Mouse (Mus musculus) urinary bladder, postnatal 4 days (tissue): ENCODE data around the gene Kcnrg.

Experiments used
- DNase-seq, 2 experiments: peaks; one replicate each; pipeline ENCODE4 v3.0.0; 2021 to 2022; ENCODE audit warnings: low spot score in 2 of 2

The Kcnrg gene

GRCm38 (mm10) chr14:61645547-61645946 lies 38.3 kb downstream of the Kcnrg start:
- no peak for DNase-seq

GRCm38 (mm10) chr14:61647182-61647880 lies 40.1 kb downstream of the Kcnrg start:
- DNase-seq = peak in 1 of 2 experiments; percentile 32

- DNase-seq = peak; percentile 58 to 64
Observed at GRCm38 (mm10) chr14:61647881-61648684, 40.8 kb downstream of the Kcnrg start.

DNA sequence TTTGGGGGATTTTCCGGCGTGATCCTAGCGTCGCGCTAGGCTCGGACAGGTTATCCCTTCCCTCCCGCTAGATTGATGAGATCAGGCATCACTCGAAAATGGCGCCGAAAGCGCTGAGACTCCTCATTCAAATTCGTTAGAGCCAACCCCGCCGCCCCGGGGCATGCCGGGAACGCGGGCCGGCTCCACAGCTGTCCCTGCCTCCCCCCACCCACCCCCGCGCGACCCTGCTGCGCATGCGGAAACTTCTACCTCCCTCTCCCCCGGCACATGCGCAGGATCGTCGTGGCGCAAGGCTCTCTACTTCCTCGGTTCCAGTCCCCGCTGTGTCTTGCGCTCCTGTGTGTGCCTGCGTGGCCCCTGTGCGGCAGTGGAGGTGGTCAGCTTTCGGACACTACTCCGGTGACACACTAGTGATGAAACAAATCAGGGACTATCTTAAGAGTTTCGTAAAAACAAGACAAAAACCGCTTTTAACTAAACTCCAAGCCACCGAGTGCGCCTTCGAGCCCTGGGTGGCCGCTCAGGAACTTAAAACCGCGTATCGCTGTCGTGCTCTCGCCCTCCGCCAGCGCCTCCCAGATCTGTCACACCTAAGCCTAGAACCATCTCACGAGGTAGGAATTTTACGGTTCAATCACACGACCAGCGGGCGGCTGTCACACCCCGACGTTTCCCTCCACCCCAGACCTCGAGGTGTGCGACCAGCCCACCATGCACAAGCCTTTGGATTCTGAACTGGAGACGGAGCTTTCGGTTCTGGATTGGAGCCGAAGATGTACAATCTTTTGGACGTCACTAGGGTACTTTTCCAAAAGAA lies 41.6 kb downstream of the Kcnrg start:
- DNase-seq = peak; percentile 95 to 96

DNA sequence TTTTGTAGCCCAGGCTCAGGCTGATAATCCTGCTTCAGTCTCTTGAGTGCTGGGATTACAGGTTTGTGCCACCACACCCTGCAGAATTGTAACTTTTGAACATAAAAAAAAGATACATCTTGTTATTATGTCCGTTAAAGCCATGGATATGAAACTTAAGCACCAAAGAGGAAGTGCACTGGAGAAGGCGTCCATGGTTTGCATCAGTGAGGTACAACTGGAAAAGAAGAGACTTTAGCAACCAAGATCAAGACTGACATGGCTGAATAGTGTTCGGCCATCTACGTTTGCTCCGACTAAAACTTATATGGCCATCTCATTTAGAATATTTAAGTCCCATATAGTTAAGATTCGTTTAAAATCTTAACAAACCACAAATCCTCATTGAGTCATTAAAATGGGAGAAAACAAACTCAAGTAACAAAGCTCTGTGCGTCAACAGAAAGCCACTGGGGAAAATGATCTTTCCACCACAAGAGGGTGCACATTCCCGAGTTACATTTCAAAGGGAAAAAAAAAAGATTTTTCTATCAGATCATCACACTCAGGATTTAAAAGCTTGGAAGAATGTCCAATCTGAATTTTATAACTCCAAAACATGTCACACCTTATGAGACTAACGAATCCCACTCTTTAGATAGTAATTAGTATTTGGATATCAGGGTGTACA lies 43.2 kb downstream of the Kcnrg start:
- DNase-seq = no peak

DNA sequence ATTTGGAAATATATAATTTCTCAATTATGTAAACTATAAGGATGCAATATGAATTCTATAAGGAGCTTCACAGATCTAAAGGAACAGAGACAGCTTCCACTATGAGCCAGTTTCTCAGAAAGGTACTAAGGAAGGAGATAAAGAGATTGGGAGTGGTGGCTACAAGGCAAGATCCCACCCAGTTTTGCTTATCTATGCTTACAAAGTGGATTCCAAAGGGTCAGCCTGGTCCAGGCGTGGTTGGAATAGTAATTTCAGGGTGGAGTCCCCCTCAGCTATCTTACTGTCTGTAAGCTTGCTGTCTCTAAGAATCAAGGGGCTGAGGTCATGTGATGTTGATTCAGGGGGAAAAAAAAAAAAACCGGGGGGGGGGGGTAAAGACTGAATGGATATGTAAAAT lies 49.2 kb downstream of the Kcnrg start:
- DNase-seq = no peak

- no peak for DNase-seq
Observed at GRCm38 (mm10) chr14:61661496-61661895, 54.2 kb downstream of the Kcnrg start.

DNA sequence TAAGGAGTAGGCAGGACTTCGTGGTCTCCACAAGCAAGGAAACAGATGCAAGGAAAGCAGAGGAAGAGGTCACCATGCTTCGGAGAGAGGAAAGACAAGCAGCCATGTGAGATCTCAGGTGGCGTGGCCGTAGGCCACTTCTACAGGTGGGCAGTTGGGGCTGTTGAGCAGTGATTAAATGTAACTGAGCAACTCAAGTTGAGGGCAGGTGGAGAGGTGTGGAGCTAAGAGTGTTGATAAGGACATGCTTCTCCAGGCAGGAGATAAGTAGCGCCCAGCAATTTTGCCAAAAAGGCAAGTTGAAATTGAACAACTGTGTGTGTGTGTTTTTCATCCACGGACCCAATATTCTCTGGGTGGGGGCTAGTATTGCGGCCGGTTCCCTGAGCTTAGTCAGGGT lies 55.0 kb downstream of the Kcnrg start:
- no peak for DNase-seq
